Mouse (Mus musculus) liver, embryonic 14.5 days (tissue): ENCODE results near the gene Kri1. TPM values are rescaled to one million over a fixed set of nuclear protein-coding genes. Genes with fewer than 3 reads are reported as not detected.

Source experiments
- ATAC-seq: fragments of 200-750 bp; cut with Nextera tagmentation; 2 replicates; pipeline ENCODE4 v1.8.0; 2017; ENCODE audit warnings: moderate number of reproducible peaks, mild to moderate bottlenecking, moderate library complexity; ENCODE audit not compliant: insufficient read depth
- DNase-seq, 3 experiments: peaks; one replicate each; pipeline ENCODE4 v3.0.0-alpha.2; 2012 to 2013; ENCODE audit warnings: low read depth in 3 of 3, low spot score in 3 of 3
- H3K27ac ChIP-seq: fragments of 300-500 bp; sonication (generic); 2 replicates; pipeline ENCODE4 v1.5.1; 2014; ENCODE audit warnings: moderate library complexity, mild to moderate bottlenecking, control low read depth, inconsistent platforms
- H3K27me3 ChIP-seq: fragments of 300-500 bp; sonication (generic); 2 replicates; pipeline ENCODE4 v1.6.1; 2014; ENCODE audit warnings: mild to moderate bottlenecking, low read length, moderate library complexity; ENCODE audit not compliant: control insufficient read depth, insufficient read depth
- H3K36me3 ChIP-seq: fragments of 300-500 bp; sonication (generic); replicated peaks from 2 replicates; pipeline ENCODE4 v1.6.1; 2014; ENCODE audit warnings: low read depth; ENCODE audit not compliant: control insufficient read depth, insufficient read depth
- H3K4me1 ChIP-seq, 2 experiments: fragments of 200-500 bp in 1 of 2; fragments of 300-500 bp in 1 of 2; sonication (generic) in 1 of 2; replicated peaks; 2 replicates each; pipeline ENCODE4 v1.6.1; 2012 to 2014; ENCODE audit warnings: antibody characterized with exemption in 1 of 2, inconsistent platforms in 1 of 2, low read length in 1 of 2; ENCODE audit not compliant: control insufficient read depth in 2 of 2, insufficient read depth in 2 of 2
- H3K4me2 ChIP-seq: fragments of 300-500 bp; sonication (generic); 2 replicates; pipeline ENCODE4 v1.6.1; 2014; ENCODE audit warnings: low read depth, mild to moderate bottlenecking, control low read depth, moderate library complexity
- H3K4me3 ChIP-seq, 2 experiments: fragments of 200-500 bp in 1 of 2; fragments of 300-500 bp in 1 of 2; sonication (generic) in 1 of 2; 2 replicates each; pipeline ENCODE4 v1.5.1; 2012 to 2014; ENCODE audit warnings: low read depth in 2 of 2, low read length in 2 of 2, mild to moderate bottlenecking in 2 of 2, control low read depth in 1 of 2, inconsistent platforms in 1 of 2, moderate library complexity in 1 of 2; ENCODE audit not compliant: insufficient read depth in 1 of 2
- H3K9ac ChIP-seq: fragments of 300-500 bp; sonication (generic); replicated peaks from 2 replicates; pipeline ENCODE4 v1.6.1; 2014; ENCODE audit warnings: mild to moderate bottlenecking, control low read depth, moderate library complexity
- H3K9me3 ChIP-seq: fragments of 300-500 bp; sonication (generic); 2 replicates; pipeline ENCODE4 v1.6.1; 2016; ENCODE audit warnings: low read length, mixed read lengths; ENCODE audit not compliant: control insufficient read depth
- CTCF ChIP-seq: IDR thresholded peaks from 2 replicates; pipeline ENCODE4 v1.5.1; 2016; ENCODE audit warnings: antibody characterized with exemption, low read depth, control low read depth
- EP300 ChIP-seq: IDR thresholded peaks from 2 replicates; pipeline ENCODE4 v1.6.1; 2016; ENCODE audit warnings: antibody characterized with exemption, low read depth
- WGBS: fragments of 180-500 bp; shearing (Covaris S2); extraction: QIAGEN DNeasy Blood & Tissue Kit; methylation state at CpG from one replicate; pipeline ENCODE4 v1.1.7; 2014; ENCODE audit not compliant: insufficient replicate concordance; 5-methylcytosine and 5-hydroxymethylcytosine counted together
- polyA plus RNA-seq, 2 experiments: library from polyadenylated mRNA; depleted of rRNA in 1 of 2; stranded (reverse) in 1 of 2; unstranded in 1 of 2; fragments of >200 nt; fragmentation: Nextera tagmentation in 1 of 2; extraction: Ambion mirVana in 1 of 2; gene quantifications; 2 replicates each; pipeline versions ENCODE4 v1.2.1 to v1.2.3; 2012 to 2014

The Kri1 gene
- polyA plus RNA-seq, 2 experiments = 3.9 to 21.9 TPM

DNA sequence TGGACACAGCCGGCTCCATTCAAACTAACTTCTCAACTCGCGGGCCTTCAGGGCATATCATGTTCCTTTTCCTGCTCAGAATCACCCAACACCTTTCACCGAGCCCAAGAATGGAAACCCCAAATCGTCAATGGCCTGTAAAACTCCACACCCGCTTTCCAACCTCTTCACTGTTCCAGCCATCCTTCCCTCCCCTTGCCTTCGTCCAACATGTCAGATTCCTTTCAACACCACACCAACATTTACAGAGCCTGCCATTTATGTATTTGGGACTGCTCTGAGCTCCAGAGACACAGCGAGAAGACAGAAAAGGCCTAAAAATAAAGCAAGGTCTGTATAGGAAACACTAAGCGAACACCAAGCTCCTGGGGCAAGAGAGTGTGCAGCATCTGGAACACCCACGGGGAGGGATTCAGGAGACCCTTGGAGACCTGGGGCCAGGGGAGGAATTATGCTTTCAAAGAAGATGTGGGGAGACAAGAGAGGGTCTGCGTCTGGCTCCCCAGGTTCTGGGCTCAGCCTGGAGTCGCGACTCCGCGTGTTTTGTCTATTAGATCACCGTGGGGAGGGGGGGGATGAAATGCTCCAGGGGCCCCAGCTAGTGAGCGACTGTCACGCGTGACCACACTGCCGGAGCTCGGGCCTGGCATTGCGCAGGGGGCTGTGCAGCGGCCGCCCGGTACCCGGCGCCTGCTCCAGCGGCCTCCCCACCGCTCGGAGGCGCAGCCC lies 49.6 kb downstream of the Kri1 start:
- peaks cover 2% of the 10 kb centered on the region; the same call in 1 of the 2 replicates for H3K9me3 ChIP-seq
- under 1% methylated on average over 31 of the region's 31 CpGs for WGBS
- H3K9ac ChIP-seq = peak overlapping the region; percentile 93
- ATAC-seq (peak; percentile 5; the same call in 1 of the 2 replicates), DNase-seq (no peak)
- TF ChIP-seq CTCF (no peak), EP300 (no peak)
- peak overlapping the region; percentile 80 for H3K27ac ChIP-seq
- H3K4me1 ChIP-seq = peaks cover 12 to 18% of the 10 kb centered on the region in 2 experiments
- H3K36me3 ChIP-seq = peaks cover 18% of the 10 kb centered on the region
- peak overlapping the region; percentile 82 to 96 for H3K4me3 ChIP-seq
- peak overlapping the region; percentile 96 for H3K4me2 ChIP-seq
- peaks cover 15% of the 10 kb centered on the region for H3K27me3 ChIP-seq

DNA sequence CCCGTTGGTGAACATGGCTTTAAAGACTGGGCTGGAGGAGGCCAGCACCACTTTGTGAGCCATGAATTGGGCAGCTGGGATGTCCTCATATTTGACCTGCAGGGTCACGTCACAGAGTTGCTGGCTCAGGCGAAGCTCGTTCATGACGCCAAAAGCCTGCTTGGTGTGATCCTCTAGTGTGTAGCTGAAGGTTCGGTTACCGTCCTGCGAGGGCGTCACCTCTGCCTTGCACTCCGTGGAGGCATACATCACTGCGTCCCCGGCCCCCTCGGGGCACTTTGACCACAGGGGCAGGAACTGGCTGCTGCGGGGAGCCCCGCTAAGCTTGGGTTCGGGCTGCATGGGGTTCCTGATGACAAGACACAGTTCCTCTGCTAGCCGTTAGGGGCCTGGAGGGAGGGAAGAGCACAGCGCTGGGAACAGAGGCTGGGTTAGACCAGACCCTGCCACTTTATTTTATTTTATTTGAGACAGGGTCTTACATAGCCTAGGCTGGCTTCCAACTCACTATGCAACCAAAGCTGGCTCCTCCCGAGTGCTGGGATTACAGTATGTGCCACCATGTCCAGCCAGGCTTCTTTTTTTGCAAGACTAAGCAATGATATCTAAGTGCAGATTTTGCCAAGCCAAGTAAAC lies 50.3 kb downstream of the Kri1 start:
- Histone ChIP-seq H3K4me1 (peaks cover 12 to 18% of the 10 kb centered on the region in 2 experiments), H3K9ac (peak overlapping the region; percentile 93), H3K4me3 (peak overlapping the region; percentile 82 to 96), H3K36me3 (peaks cover 20% of the 10 kb centered on the region), H3K9me3 (no peaks in the 10 kb centered on the region), H3K27ac (peak overlapping the region; percentile 80), H3K27me3 (peaks cover 8% of the 10 kb centered on the region), H3K4me2 (peak overlapping the region; percentile 96)
- ATAC-seq (no peak), DNase-seq (no peak)
- TF ChIP-seq CTCF = peak; percentile 66
- no peak for TF ChIP-seq EP300
- WGBS = 15% methylated on average over 19 of the region's 19 CpGs

DNA sequence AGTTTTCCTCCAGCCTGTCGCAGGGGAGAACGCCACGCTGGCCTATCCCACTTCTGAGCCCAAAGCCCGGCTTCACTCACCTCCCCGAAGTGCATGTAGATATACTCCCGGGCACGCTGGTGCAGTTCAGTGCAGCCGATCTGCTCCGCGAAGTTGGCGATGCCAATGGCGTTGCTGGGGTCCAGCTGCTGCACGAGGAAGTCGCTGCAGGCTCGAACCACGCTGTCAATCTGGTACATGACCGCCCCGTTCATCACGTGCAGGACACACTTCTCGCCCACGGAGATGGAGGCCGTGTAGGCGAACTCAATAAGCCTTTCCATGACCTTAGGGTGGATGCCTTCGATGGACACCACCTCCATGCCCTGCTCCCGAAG lies 50.8 kb downstream of the Kri1 start:
- H3K9me3 ChIP-seq = no peaks in the 10 kb centered on the region
- peak overlapping the region; percentile 82 to 96; a peak in 3 of 4 replicates for H3K4me3 ChIP-seq
- TF ChIP-seq EP300 (no peak), CTCF (no peak)
- H3K4me1 ChIP-seq = peaks cover 12 to 18% of the 10 kb centered on the region in 2 experiments
- ATAC-seq (no peak), DNase-seq (no peak)
- peak overlapping the region; percentile 93 for H3K9ac ChIP-seq
- H3K36me3 ChIP-seq = peaks cover 20% of the 10 kb centered on the region
- WGBS = 74% methylated on average over 25 of the region's 25 CpGs
- peak overlapping the region; percentile 80 for H3K27ac ChIP-seq
- peak overlapping the region; percentile 96 for H3K4me2 ChIP-seq
- H3K27me3 ChIP-seq = peaks cover 3% of the 10 kb centered on the region

DNA sequence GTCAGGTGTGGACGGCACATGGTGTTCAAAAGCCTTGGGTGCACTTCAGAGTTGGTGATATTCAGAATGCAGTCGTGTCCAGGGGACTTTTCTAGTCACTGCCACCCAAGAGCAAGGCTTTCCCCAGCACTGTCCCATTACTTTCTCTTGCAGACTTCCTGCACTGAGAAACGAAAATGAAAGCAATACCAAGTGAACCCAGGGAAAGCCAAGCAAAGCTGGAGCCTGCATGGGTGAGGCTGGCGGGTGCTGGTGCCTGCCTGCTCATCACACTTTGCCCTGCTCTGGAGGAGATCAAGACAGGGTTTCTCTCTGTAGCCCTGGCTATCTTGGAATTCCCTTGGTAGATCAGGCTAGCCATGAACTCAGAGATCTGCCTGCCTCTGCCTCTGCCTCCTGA lies 52.4 kb downstream of the Kri1 start:
- Histone ChIP-seq H3K4me2 (no peak overlapping the region), H3K36me3 (peaks cover 30% of the 10 kb centered on the region), H3K9ac (no peak overlapping the region), H3K4me1 (peaks cover 12 to 14% of the 10 kb centered on the region in 2 experiments), H3K27ac (no peak overlapping the region), H3K9me3 (no peaks in the 10 kb centered on the region), H3K4me3 (no peak overlapping the region), H3K27me3 (no peaks in the 10 kb centered on the region)
- 80% methylated on average over 4 of the region's 4 CpGs for WGBS
- DNase-seq (no peak), ATAC-seq (no peak)
- TF ChIP-seq CTCF (no peak), EP300 (no peak)

DNA sequence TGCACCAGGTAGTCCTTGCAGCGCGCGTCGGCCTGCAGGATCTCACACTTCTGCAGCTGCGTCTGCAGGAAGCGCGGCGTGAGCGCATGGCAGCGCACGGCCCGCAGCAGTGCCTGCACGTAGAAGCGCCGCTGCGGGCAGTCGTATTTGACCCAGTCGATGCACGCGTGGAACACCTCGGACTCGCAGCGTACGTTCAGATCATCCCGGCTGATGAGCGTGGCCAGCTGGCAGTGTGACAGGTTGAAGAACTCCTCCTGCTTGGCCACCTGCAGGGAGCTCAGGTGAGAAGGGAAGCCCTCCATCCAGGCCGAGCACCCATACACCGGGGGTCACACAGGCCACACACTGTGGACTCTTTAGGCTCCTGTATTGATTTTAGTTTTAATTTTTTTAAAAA lies 54.0 kb downstream of the Kri1 start:
- DNase-seq (no peak), ATAC-seq (no peak)
- H3K36me3 ChIP-seq = peaks cover 39% of the 10 kb centered on the region
- H3K9ac ChIP-seq = no peak overlapping the region
- WGBS = 93% methylated on average over 28 of the region's 28 CpGs
- no peaks in the 10 kb centered on the region for H3K27me3 ChIP-seq
- H3K9me3 ChIP-seq = no peaks in the 10 kb centered on the region
- no peak overlapping the region for H3K4me3 ChIP-seq
- H3K4me2 ChIP-seq = no peak overlapping the region
- H3K4me1 ChIP-seq = peaks cover 6 to 10% of the 10 kb centered on the region in 2 experiments
- TF ChIP-seq EP300 (no peak), CTCF (no peak)
- no peak overlapping the region for H3K27ac ChIP-seq
